Mouse (Mus musculus) MEL (cell line): ENCODE results near the gene Scin. TPM values are rescaled to one million over a fixed set of nuclear protein-coding genes. Genes with fewer than 3 reads are reported as not detected.
A peak's percentile ranks its signal among the peaks of the same experiment; 100 is the strongest.

Source experiments
- DNase-seq: peaks from one replicate; pipeline ENCODE4 v3.0.0; 2011; ENCODE audit warnings: low read depth, low spot score
- H3K27ac ChIP-seq: 2 replicates; pipeline ENCODE4 v1.5.1; 2012; ENCODE audit warnings: low read depth, mild to moderate bottlenecking, control low read depth, low read length, moderate library complexity; ENCODE audit not compliant: control insufficient read depth
- H3K27me3 ChIP-seq, 2 experiments: fragments of 150-350 bp in 1 of 2; sonication (generic) in 1 of 2; 2 replicates each; pipeline ENCODE4 v1.6.1; 2012; ENCODE audit warnings: low read length in 2 of 2, mild to moderate bottlenecking in 2 of 2, improper control_type of control experiment in 1 of 2, moderate library complexity in 1 of 2; ENCODE audit not compliant: insufficient read depth in 2 of 2, control insufficient read depth in 1 of 2
- H3K36me3 ChIP-seq, 2 experiments: 2 replicates each; pipeline ENCODE4 v1.6.1; 2012 to 2014; ENCODE audit warnings: low read length in 2 of 2, improper control_type of control experiment in 1 of 2, inconsistent platforms in 1 of 2, mild to moderate bottlenecking in 1 of 2; ENCODE audit not compliant: insufficient read depth in 2 of 2, control insufficient read depth in 1 of 2
- H3K4me1 ChIP-seq, 2 experiments: fragments of 150-350 bp in 1 of 2; sonication (generic) in 1 of 2; 2 replicates each; pipeline ENCODE4 v1.6.1; 2012; ENCODE audit warnings: low read length in 2 of 2, improper control_type of control experiment in 1 of 2, mild to moderate bottlenecking in 1 of 2; ENCODE audit not compliant: insufficient read depth in 2 of 2, control insufficient read depth in 1 of 2
- H3K4me3 ChIP-seq, 2 experiments: fragments of 150-350 bp in 1 of 2; sonication (generic) in 1 of 2; 2 replicates each; pipeline ENCODE4 v1.5.1; 2012; ENCODE audit warnings: low read depth in 2 of 2, low read length in 2 of 2, mild to moderate bottlenecking in 2 of 2, moderate library complexity in 2 of 2, control low read depth in 1 of 2, improper control_type of control experiment in 1 of 2; ENCODE audit not compliant: control insufficient read depth in 1 of 2, insufficient read depth in 1 of 2
- H3K79me2 ChIP-seq: 2 replicates; pipeline ENCODE4 v1.6.1; 2012; ENCODE audit warnings: mild to moderate bottlenecking, low read length, moderate library complexity; ENCODE audit not compliant: control insufficient read depth, poor library complexity, insufficient read depth
- H3K9ac ChIP-seq: 2 replicates; pipeline ENCODE4 v1.6.1; 2012; ENCODE audit warnings: low read depth, mild to moderate bottlenecking, control low read depth, low read length, moderate library complexity; ENCODE audit not compliant: control insufficient read depth, poor library complexity, severe bottlenecking
- H3K9me3 ChIP-seq: fragments of 150-350 bp; sonication (generic); replicated peaks from 2 replicates; pipeline ENCODE4 v1.6.1; 2012; ENCODE audit warnings: mild to moderate bottlenecking, low read length, improper control_type of control experiment, moderate library complexity; ENCODE audit not compliant: insufficient read depth
- E2F4 ChIP-seq: IDR thresholded peaks from 2 replicates; pipeline ENCODE4 v1.6.1; 2011; ENCODE audit warnings: low read depth, low read length, improper control_type of control experiment, borderline replicate concordance
- ELF1 ChIP-seq: IDR thresholded peaks from 2 replicates; pipeline ENCODE4 v1.6.1; 2014; ENCODE audit warnings: low read depth, mild to moderate bottlenecking, inconsistent platforms, low read length, improper control_type of control experiment, moderate library complexity
- EP300 ChIP-seq, 2 experiments: IDR thresholded peaks; 2 replicates each; pipeline ENCODE4 v1.6.1; 2011; ENCODE audit warnings: improper control_type of control experiment in 2 of 2, low read length in 2 of 2, low read depth in 1 of 2, mild to moderate bottlenecking in 1 of 2
- ETS1 ChIP-seq: IDR thresholded peaks from 2 replicates; pipeline ENCODE4 v1.6.1; 2012; ENCODE audit warnings: low read depth, mild to moderate bottlenecking, inconsistent platforms, low read length, improper control_type of control experiment, moderate library complexity
- GATA1 ChIP-seq: IDR thresholded peaks from 2 replicates; pipeline ENCODE4 v1.6.1; 2011; ENCODE audit warnings: low read depth, low read length, improper control_type of control experiment
- HCFC1 ChIP-seq: IDR thresholded peaks from 2 replicates; pipeline ENCODE4 v1.6.1; 2012; ENCODE audit warnings: low read depth, mild to moderate bottlenecking, inconsistent platforms, low read length, improper control_type of control experiment, moderate library complexity
- JUND ChIP-seq: IDR thresholded peaks from 2 replicates; pipeline ENCODE4 v1.6.1; 2011; ENCODE audit warnings: low read depth, mild to moderate bottlenecking, improper control_type of control experiment, low read length
- MAFK ChIP-seq: IDR thresholded peaks from 2 replicates; pipeline ENCODE4 v1.6.1; 2011; ENCODE audit warnings: low read depth, mild to moderate bottlenecking, low read length, improper control_type of control experiment, borderline replicate concordance
- MYB ChIP-seq: IDR thresholded peaks from 2 replicates; pipeline ENCODE4 v1.6.1; 2011; ENCODE audit warnings: mild to moderate bottlenecking, low read depth, low read length, improper control_type of control experiment
- MYC ChIP-seq: IDR thresholded peaks from 2 replicates; pipeline ENCODE4 v1.6.1; 2011; ENCODE audit warnings: low read depth, mild to moderate bottlenecking, low read length, improper control_type of control experiment, moderate library complexity
- NELFE ChIP-seq: IDR thresholded peaks from 2 replicates; pipeline ENCODE4 v1.6.1; 2011; ENCODE audit warnings: low read depth, low read length, improper control_type of control experiment
- NRF1 ChIP-seq: IDR thresholded peaks from 2 replicates; pipeline ENCODE4 v1.6.1; 2014; ENCODE audit warnings: low read depth, mild to moderate bottlenecking, inconsistent platforms, low read length, improper control_type of control experiment, moderate library complexity; ENCODE audit not compliant: poor library complexity, insufficient read depth, severe bottlenecking
- POLR2AphosphoS5 ChIP-seq: IDR thresholded peaks from 2 replicates; pipeline ENCODE4 v1.6.1; 2012; ENCODE audit warnings: low read depth, borderline replicate concordance, mild to moderate bottlenecking, inconsistent platforms, low read length, moderate library complexity, mixed read lengths
- RAD21 ChIP-seq: IDR thresholded peaks from 2 replicates; pipeline ENCODE4 v1.6.1; 2011; ENCODE audit warnings: mild to moderate bottlenecking, low read depth, low read length, improper control_type of control experiment
- RCOR1 ChIP-seq: IDR thresholded peaks from 2 replicates; pipeline ENCODE4 v1.6.1; 2012; ENCODE audit warnings: low read depth, mild to moderate bottlenecking, inconsistent platforms, low read length, improper control_type of control experiment
- TBP ChIP-seq: IDR thresholded peaks from 2 replicates; pipeline ENCODE4 v1.8.0; 2011; ENCODE audit warnings: low read depth, low read length, improper control_type of control experiment
- TCF12 ChIP-seq: IDR thresholded peaks from 2 replicates; pipeline ENCODE4 v1.6.1; 2014; ENCODE audit warnings: low read depth, mild to moderate bottlenecking, inconsistent platforms, low read length, improper control_type of control experiment, moderate library complexity
- UBTF ChIP-seq: IDR thresholded peaks from 2 replicates; pipeline ENCODE4 v1.6.1; 2012; ENCODE audit warnings: low read depth, mild to moderate bottlenecking, inconsistent platforms, low read length, improper control_type of control experiment, moderate library complexity, borderline replicate concordance; ENCODE audit not compliant: insufficient read depth
- USF1 ChIP-seq: IDR thresholded peaks from 2 replicates; pipeline ENCODE4 v1.6.1; 2014; ENCODE audit warnings: low read depth, mild to moderate bottlenecking, inconsistent platforms, low read length, improper control_type of control experiment, moderate library complexity
- USF2 ChIP-seq, 2 experiments: IDR thresholded peaks; 2 replicates each; pipeline ENCODE4 v1.6.1; 2011 to 2012; ENCODE audit warnings: improper control_type of control experiment in 2 of 2, low read length in 2 of 2, borderline replicate concordance in 1 of 2, inconsistent platforms in 1 of 2, low read depth in 1 of 2, mild to moderate bottlenecking in 1 of 2; ENCODE audit not compliant: insufficient read depth in 1 of 2
- ZNF384 ChIP-seq: IDR thresholded peaks from 2 replicates; pipeline ENCODE4 v1.6.1; 2012; ENCODE audit warnings: low read depth, mild to moderate bottlenecking, inconsistent platforms, low read length, improper control_type of control experiment
- polyA plus RNA-seq, 2 experiments: library from polyadenylated mRNA; stranded (reverse) in 1 of 2; unstranded in 1 of 2; fragments of >175 nt in 1 of 2; fragments of >200 nt in 1 of 2; gene quantifications; 2 replicates each; pipeline versions ENCODE4 v1.2.1 to v1.2.4; 2012; ENCODE audit warnings: low replicate concordance in 2 of 2, low read depth in 1 of 2; ENCODE audit not compliant: insufficient read length in 2 of 2, insufficient read depth in 1 of 2, missing spikeins in 1 of 2
- total RNA-seq: library from RNA; depleted of rRNA; stranded (reverse); fragments of 300-350 nt; gene quantifications from 2 replicates; pipeline ENCODE4 v1.2.3, GENCODE M21; 2012

Scin gene
- total and polyA plus RNA-seq, 3 experiments = 0.03 to 0.04 TPM; not detected in 1

GRCm38 (mm10) chr12:40108143-40108542, 25.9 kb downstream of the Scin start (continued):
- TF ChIP-seq UBTF (no peak), USF2 (IDR thresholded peaks at IDR 0.05; ENCODE audit: borderline replicate concordance in 1 of 2, insufficient read depth in 1 of 2, low read depth in 1 of 2, low read length in 2 of 2) (no peak), E2F4 (no peak; the same call in 1 of the 2 replicates), RCOR1 (peak; percentile 99), JUND (0 out of 2 replicates have a peak, but pooled peaks have one; percentile 67), TBP (no peak), EP300 (IDR thresholded peaks at IDR 0.05; ENCODE audit: low read depth in 1 of 2, low read length in 2 of 2) (peak; percentile 97 to 99)

- Histone ChIP-seq H3K27ac (no peak overlapping the region), H3K79me2 (no peaks in the 10 kb centered on the region), H3K9ac (no peak overlapping the region)
- no peak for TF ChIP-seq ELF1
- TF ChIP-seq RAD21 = no peak
- TF ChIP-seq HCFC1 = no peak
- no peak for TF ChIP-seq ETS1
- TF ChIP-seq UBTF = no peak
- no peak for TF ChIP-seq NELFE
- no peak for TF ChIP-seq MYC
- no peak for TF ChIP-seq NRF1
- no peak for TF ChIP-seq POLR2AphosphoS5
- no peak for TF ChIP-seq MYB
- TF ChIP-seq, all 39 proteins: peak for 0
- peaks cover 13 to 24% of the 10 kb centered on the region in 2 experiments for H3K4me1 ChIP-seq
- no peaks in the 10 kb centered on the region for H3K27me3 ChIP-seq
- H3K36me3 ChIP-seq = peaks cover 0 to 28% of the 10 kb centered on the region in 2 experiments; a peak in 2 of 4 replicates
- no peaks in the 10 kb centered on the region for H3K9me3 ChIP-seq
- H3K4me3 ChIP-seq = no peak overlapping the region
- no peak for DNase-seq
Measured at GRCm38 (mm10) chr12:40106874-40107273, 27.2 kb downstream of the Scin start.

GRCm38 (mm10) chr12:40104750-40105149, 29.3 kb downstream of the Scin start:
- no peak overlapping the region for H3K4me3 ChIP-seq
- peak overlapping the region; percentile 22; the same call in 1 of the 2 replicates for H3K27ac ChIP-seq
- no peaks in the 10 kb centered on the region; the same call in 1 of the 2 replicates for H3K9me3 ChIP-seq
- no peaks in the 10 kb centered on the region for H3K27me3 ChIP-seq
- DNase-seq = peak; percentile 23
- H3K79me2 ChIP-seq = no peaks in the 10 kb centered on the region
- peaks cover 16 to 27% of the 10 kb centered on the region in 2 experiments for H3K4me1 ChIP-seq
- peaks cover 0 to 35% of the 10 kb centered on the region in 2 experiments; a peak in 2 of 4 replicates for H3K36me3 ChIP-seq
- TF ChIP-seq USF1 (no peak), EP300 (IDR thresholded peaks at IDR 0.05; ENCODE audit: low read depth in 1 of 2, low read length in 2 of 2) (peak; percentile 11 to 49; a peak in 1 of 4 replicates), GATA1 (no peak), NRF1 (no peak), TBP (no peak), MYB (0 out of 2 replicates have a peak, but pooled peaks have one; percentile 26), ETS1 (0 out of 2 replicates have a peak, but pooled peaks have one; percentile 35), TCF12 (0 out of 2 replicates have a peak, but pooled peaks have one; percentile 10), MYC (no peak), USF2 (IDR thresholded peaks at IDR 0.05; ENCODE audit: borderline replicate concordance in 1 of 2, insufficient read depth in 1 of 2, low read depth in 1 of 2, low read length in 2 of 2) (no peak), MAFK (no peak), ZNF384 (no peak)
- no peak overlapping the region for H3K9ac ChIP-seq
